Mouse (Mus musculus) gastrocnemius, adult 8-10 months (tissue): ENCODE measurements around the gene Entpd7. TPM values are rescaled to one million over a fixed set of nuclear protein-coding genes. Genes with fewer than 3 reads are reported as not detected.

Experiments
- DNase-seq, 2 experiments: peaks; one replicate each; pipeline ENCODE4 v3.0.0; 2022; ENCODE audit warnings: low spot score in 2 of 2
- total RNA-seq, 4 experiments: library from RNA; stranded (reverse); gene quantifications; 2 replicates each; pipeline ENCODE4 v1.2.4; 2022

Gene Entpd7
- total RNA-seq, 4 experiments from 2014 or later = 0.67 to 1.1 (median 0.92) TPM

DNA sequence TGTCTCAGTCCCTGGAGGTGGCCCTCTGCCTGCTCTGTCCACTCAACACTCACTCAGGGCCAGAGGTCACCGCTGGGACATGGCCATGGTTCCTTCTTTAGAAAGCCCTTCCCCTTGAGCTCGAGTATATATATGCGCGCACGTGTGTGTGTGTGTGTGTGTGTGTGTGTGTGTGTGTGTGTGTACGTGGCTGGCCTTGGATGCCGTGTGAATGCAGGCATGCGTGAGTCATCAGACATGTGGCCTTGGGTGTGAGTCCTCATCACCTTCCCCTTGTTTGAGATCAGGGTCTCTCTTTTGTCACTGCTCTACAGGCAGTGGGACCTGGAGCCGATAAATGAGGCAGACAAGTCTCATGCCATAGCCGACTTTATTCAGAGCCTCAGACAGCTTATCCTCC lies 34.0 kb downstream of the Entpd7 start:
- no peak for DNase-seq

DNA sequence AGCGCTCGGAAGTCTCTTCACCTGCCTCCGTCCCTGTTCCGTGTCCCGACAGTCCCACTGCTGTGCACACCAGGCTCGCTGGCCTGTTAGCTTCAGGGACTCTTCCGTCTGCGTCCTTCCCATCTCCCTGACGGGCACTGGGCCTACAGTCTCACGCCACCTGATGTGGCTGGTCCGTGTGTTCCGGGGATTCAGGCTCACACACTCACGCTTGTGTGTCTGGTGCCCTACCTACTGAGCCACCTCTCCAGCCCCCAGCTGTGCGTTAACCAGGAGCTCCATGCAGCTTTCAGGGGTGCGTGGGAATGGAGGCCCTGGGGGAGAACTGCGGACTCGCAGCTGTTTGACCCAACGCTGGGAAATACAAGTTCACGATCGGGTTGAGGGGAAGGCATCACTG lies 34.7 kb downstream of the Entpd7 start:
- DNase-seq = no peak

DNA sequence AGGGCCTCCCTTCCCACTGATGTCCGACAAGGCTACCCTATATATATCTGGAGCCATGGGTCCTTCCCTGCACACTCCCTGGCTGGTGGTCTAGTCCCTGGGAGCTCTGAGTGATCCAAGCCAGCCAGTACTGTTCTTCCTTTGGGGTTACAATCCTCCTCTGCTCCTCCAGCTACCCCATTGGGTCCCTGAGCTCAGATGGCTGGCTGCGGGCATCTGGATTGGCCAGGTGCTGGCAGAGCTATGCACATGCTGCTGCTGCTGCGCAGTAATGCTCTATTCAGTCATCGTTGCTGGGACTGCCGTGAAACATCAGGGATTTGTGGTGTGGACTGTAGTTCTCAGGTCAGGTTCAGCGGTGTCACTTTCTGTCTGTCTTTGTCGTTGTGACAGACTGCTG lies 35.3 kb downstream of the Entpd7 start:
- DNase-seq = no peak

DNA sequence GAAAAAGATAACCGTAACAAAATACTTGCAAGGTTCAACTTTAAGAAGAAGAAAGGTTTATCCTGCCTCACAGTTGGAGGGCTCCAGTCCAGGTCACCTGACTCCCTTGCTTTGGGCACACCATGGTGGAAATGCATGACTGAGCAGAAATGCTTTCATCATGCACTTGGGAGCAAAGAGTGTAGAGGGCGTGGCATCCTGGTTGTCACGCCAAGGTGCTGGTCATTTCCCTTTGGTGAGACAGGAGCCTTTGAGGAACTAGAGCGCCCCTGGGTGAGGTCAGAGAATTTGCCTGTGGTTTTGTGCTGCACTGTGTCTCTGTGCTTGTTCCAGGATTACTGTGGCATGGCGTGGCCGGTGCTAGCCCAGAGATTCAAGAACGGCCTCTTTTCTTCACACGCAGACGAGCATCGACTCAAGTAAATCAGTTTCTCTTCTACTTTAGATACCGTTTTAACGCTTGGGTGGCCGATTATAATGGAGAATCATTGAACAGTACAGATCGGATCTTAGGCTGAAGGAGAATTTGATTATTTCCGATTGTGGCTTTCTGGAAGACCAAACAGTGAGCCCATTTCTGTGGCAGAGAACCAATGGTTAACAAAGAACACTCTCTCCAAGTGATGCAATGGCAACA lies 37.2 kb downstream of the Entpd7 start:
- DNase-seq = no peak

DNA sequence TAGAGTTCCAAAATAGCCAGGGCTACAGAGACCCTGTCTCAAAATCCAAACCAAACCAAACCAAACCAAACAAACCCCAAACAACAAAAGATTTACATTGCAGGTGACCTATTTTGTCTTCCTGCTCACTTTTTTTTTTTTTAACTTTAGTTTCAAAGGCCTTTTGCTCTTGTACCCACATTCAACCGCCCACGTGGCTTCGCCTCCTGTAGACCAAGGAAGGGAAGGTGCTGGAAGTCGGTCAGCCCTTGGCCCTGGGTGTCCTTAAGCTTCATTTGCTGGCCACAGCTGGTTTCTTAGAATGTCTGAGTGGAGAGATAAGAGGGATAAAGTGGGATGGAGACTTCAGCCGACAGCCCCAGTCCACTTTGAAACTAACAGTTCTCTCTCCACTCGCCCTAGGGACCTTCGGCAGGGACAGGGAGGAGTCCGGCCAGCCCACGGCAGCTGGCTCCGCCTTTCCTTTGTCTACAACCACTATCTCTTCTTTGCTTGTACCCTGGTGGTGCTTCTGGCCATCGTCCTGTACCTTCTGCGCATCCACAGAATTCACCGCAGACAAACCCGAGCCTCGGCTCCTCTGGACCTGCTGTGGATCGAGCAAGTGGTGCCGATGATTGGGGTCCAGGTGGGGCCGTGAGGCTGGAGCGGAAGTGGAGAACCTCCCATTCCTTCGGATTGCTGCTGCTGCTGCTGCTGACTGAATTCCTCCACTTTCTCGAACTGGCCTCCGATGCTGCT lies 40.0 kb downstream of the Entpd7 start:
- no peak for DNase-seq

DNA sequence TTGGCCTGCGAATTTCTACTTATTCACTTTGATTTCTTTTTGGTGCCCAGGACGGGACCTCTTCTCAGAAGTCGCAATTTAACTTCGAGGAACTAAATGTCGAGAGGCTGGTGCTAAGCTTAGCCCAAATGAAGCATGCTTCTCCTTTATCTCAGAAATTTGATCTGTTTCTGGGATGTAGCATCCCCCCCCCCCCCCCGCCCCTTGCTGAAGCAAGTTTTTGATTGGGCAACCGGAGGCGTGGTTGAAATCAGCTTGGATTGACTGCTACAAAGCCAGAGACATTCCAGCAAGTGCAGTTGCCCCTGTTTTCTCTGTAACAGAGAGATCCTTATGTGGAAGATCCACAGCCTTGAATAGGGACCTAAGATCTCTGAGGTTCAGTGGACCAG lies 40.6 kb downstream of the Entpd7 start:
- DNase-seq = no peak

DNA sequence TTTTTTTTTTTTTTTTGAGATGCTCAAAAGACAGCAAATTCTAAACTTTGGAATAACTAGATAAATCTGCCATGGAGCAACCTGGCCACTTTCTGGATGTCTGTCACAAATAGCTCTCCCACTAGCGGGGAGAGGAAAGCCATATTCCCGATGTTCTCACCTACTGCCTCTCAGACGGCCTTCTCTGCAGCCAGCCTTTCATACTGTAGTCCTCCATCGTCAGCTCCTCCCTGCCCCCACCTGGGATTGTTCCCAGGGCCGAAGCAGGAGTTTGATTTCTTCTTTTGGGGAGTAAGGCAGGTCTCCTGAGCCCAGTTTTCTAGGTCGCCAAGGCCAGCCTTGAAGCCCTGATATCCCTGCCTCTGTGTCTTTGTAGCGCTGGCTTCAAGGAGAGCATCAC lies 41.7 kb downstream of the Entpd7 start:
- DNase-seq = no peak

DNA sequence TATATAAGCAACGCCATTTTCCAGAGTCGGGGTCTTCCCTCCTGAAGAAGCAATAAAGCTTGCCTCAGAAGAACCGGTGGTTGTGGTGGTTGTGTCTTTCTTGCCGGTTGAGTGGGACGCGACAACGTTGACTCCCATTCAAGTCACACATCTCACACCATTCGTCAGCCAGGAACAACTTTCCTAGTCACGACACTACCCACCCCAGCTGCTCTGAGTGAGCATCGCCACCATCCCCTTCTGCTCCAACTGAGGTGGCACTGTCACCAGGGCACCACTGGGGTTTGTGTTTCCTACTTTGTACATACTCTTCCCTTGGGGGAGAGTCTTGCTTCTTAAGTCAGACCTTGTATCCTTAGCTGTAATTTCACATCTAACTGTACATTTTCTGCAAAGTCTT lies 48.9 kb downstream of the Entpd7 start:
- no peak for DNase-seq

DNA sequence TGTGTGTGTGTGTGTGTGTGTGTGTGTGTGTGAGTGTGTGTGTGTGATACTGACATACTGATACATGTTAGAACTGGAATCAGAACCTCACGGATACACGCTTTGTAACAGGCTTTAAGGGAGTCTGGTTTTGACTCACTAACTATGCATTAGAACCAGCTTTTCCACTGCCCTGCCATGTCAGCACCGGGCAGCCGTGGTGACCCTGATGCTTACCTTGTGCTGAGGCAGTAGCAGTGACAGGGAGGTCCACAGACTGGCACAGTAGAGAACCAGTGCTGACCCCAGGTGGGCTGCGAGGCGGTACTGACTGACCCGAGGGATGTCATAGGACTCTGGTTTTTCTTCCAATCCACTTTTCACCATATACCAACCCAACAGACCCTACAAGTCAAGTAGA lies 53.9 kb downstream of the Entpd7 start:
- DNase-seq = no peak

DNA sequence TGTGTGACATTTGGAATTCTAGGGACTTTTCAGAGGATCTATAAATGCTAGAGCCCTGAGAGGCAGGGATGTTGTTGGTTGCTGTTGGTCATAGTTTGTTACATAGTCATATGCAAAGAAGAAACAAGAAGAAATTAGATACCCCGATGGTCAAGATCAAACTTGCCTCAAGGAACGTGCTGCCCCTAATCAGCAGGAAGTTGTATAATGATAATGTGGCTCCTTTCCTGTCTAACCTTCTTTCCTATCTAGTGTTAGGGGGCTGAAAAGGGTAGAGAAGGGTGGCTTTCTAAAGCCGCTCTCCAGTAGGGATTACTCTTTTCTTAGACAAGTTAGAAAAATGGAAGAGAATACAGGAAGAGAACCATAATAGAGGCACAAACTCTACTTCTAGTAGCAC lies 56.3 kb downstream of the Entpd7 start:
- DNase-seq = no peak

DNA sequence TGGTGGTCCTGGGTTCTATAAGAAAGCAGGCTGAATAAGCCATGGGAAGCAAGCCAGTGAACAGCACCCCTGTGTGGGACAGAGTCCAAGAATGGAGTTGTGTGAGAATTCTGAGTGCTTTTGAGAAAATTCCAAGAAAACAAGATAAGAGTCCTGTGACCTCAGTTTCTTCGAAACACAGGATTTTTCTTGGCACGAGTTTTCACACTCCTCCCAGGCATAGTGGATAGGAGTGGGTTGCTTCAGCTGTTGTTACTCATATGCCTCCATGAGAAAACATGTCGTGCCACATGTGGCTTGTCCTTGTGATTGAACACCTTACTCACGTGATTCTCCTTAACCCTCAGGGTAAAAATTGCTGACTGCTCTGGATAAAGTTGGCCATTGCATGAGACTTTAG lies 58.4 kb downstream of the Entpd7 start:
- DNase-seq = no peak

DNA sequence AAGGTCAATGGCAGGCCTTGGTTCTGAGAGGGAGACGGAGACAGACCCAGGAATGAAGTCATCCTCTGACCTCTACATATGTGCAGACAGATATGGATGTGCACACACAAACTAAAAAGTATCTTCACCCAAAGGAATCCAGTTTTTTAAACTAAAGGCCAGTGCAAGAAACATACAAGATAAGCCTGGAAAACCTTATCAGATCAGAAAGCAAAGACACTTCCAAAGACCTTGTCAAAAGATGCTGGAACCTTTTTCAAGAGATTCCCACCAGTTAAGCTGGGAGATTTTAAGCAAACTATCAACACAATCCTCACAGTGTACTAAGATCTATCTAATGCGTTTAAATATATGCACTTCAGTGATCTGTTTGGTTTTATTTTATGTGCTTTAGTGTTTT lies 60.5 kb downstream of the Entpd7 start:
- DNase-seq = no peak

DNA sequence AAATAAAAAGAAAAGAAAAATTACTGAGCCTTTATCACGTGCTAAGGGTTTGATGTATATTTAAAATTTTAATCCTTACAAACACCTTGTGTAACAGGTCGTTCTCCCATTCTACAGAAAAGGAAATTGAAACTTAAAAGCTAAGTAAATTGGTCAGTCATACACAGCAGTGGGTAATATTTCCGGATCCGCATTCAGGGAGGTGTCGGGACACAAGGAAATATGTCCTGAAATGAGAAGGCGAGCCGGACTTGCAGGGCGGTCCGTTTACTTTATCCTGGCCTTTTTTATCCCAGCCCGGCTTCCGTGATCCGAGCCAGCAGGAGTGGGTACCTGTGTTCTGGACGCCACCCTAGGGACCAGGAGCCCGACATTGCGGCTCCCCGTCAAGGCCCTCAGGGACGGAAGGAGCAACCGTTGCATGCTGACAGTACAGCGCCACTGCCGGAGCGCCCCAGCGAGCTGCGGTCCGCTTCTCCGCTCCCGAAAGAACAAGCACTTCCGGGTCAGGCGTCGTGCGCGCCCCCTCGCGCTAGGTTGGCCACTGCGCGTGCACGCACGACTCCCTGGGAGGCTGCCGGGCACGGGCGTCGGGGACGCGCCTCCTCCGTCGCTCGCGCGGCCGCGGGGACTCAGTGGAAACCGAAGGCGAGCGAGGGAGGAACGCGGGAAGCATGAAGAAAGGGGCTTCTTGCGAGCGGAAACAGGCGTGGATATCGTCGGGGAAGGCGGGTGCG lies 63.2 kb downstream of the Entpd7 start, which contains the start of the genes Cutc and Cox15:
TSS of gene Cutc (plus strand) at position 508 of the 737 bp plus-strand sequence.
TSS of gene Cox15 (minus strand) at position 512 of the 737 bp plus-strand sequence.
- DNase-seq = peak; percentile 95 to 97

DNA sequence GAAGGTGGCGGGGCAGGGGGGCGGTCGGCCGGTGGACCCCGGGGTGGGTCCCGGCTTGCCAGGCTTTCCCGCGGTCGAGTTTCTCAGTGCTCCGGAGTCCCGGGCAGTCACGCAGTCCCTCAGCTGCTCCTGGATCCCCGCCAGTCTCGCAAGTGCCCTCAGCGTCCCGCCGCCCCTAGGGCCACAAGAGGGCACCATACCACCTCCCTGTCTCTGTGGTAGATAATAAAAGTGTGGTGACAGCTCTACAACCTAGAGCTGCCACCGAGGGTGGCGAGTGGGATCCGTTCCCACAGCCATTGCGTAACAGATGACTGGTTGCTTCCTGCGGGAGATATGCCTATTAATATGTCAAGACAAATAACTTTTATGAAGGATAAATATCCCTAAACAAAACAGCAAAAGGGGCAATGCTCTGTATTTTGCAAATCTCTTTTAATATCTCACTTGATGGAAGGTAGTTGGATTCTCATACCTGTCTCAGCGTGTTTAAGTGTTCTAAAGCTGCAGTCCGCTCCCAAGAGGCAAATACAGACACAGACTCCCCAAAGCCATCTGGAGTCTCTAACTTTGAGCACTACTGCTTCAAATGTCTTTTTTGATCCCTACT lies 63.9 kb downstream of the Entpd7 start:
- DNase-seq = peak; percentile 87 to 92

DNA sequence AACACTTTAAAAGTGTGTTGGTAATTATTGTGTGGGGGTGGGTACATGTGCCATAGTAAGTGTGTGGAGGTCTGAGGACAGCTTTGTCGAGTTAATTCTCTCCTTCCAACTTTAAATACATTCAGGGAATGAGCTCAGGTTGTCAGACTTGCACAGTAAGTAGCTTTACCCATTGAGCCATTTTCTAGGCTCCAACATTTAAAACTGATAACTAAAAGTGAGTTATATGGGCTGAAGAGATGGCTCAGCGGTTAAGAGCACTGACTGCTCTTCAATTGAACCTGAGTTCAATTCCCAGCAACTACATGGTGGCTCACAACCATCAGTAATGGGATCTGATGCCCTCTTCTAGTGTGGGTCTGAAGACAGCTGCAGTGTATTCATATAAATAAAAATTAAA lies 64.8 kb downstream of the Entpd7 start:
- no peak for DNase-seq

DNA sequence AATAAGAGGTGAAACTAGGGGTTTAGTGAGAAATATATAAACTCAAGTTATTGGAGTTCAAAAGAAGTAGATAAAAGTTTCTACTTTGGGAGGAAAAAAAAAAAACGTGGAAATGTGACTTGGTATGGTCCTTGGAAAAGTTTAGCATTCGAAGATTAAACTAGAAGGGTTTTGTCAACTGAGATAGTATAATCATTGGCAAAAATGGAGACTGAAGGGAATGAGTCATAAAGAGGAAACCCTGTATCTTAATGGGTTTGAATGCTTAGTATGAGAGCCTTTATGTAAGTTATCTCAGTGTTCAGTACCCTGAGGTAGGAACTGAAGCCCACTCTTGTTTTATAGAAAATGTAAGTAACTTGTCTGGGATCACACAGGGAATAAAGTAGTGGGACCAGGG lies 65.4 kb downstream of the Entpd7 start:
- no peak for DNase-seq

DNA sequence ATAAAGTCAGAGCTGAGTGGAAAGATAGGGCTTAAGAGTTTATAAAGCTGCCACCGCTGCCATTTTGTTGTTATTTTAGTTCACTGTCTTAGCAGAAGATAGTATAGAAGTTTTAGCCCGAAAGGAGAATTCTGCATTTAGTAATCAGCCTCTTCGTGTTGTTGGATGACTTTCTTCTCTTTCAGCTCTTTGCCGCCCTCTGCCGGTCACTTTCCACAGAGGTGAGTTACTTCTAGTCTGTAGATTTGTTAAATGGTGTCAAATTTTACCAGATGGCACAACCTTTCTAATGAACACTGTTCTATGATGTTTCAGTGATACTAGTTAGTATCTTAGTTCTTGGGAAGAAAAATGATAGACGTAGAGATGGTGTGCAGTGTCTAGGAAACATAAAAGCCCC lies 71.0 kb downstream of the Entpd7 start:
- peak; percentile 41 to 54 for DNase-seq

DNA sequence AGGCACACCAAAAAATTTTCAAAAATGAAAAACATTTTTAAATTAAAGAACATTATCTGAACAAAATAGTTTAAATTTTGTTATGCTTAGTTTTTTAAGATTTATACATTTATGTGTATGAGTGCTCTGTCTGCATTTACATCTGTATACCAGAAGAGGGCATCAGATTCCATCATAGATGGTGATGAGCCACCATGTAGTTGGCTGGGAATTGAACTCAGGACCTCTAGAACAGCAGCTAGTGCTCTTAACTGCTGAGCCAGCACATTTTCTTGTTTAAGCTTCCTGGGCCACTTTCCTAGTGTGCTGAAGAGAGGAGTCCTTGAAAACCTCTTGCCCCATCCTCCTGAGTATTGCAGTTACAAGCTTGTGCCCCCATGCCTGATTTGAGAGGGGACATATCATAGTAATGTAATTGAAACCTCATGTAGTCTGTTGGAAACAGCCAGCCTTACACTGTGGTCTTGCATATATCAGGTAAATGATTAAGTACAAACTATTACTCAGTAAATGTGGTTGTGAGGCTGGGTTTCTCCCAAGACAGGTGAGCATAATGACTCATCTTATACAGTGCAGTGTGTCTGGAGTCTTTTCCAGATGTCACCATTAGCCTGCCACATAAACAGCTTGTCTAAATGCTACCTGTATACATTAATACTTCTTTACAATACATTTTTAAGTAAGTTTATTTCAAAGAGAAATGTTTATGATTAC lies 72.2 kb downstream of the Entpd7 start:
- no peak for DNase-seq

DNA sequence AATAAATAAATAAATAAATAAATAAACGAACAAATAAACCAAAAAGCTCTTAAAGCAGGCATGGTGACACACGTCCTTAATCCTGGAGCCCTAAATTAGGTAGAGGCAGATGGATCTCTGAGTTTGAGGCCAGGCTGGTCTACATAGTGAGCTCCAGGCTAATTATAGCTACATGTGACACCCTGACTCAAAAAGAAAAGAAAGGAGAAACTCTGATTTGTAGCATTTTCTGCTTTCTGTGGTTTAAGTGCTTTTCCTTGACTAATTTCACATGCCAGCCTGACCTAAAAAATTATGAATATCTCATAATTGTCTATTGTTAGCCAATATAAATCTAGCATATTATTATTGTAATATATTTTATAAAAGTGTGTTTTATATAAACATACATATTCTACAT lies 72.9 kb downstream of the Entpd7 start:
- no peak for DNase-seq

DNA sequence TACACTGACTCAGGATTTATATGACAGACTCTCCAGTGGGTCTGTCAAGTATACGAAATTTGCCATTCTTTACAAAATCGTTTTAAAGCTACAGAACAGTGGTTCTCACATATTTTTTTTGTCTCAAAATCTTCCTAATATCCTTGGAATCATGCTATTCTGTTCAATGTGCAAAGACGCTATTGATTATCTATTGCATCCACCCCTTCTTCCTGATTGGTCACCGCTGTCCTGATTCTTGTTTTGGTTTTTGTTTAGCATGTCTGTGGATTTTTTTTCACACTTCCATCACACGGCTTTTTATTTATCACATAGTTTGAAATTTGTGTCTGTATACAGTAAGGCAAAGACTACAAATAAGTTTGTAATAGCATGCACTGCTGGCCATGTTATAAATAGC lies 77.0 kb downstream of the Entpd7 start:
- no peak for DNase-seq

DNA sequence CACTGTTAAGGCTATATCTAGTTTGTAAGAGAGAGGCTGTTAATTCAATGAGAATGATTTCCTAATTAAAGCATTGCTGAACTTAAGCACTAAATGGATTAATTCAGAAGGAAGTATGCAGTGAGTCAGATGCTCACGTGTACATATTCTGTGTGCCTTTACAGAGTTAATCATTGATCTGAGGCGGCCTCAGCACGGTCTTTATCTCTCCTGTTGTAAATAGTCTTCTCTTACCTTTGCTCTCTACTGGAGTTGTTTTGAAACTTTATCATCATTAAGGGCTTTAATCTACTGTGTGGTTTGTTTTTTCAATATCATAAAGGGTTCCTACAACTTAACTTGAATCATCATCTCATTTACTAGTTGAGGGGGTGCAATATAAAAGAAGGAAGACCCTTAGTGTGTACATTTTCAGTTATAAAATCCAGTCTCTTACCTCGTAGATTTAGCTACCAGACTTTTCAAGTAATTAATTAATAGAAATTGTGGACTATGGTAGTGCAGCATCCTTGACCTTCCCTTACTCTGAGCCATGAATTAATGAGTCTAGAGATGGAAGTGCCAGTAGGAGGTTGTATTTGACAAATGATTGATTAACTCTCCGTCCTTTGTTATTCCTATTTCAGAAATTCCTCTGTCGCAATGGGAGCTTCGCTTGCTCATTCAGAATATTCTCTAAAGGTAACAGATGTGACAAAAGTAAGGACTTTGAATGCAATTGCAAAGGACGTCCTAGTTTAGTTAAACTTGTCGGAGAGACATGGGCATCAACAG lies 78.3 kb downstream of the Entpd7 start:
- DNase-seq = no peak
